In genomic region chr6:143333493-143333892, GRCm38 (mm10) we compare ENCODE assay signal across 26 mouse cellular contexts.
"Had no signal": no experiment of that assay in that cellular context is flagged by ENCODE, and none has a peak within 500 bp of the region (broad histone marks: within the 10 kb centered on the region; RNA-seq: fewer than 3 reads in every experiment).

No protein-coding gene starts in this region.

- H3K4me3 ChIP-seq: heart, embryonic 13.5 days; heart, embryonic 15.5 days; hindbrain, embryonic 12.5 days; intestine, embryonic 15.5 days; layer of hippocampus, adult 2 months; left cerebral cortex, adult 2 months; limb, embryonic 10.5 days; limb, embryonic 12.5 days; liver, embryonic 13.5 days had no signal

- H3K27ac ChIP-seq: heart, embryonic 13.5 days; heart, embryonic 15.5 days; hindbrain, embryonic 12.5 days; hindbrain, embryonic 14.5 days; intestine, embryonic 15.5 days; layer of hippocampus, adult 2 months; left cerebral cortex, adult 2 months; limb, embryonic 10.5 days; limb, embryonic 12.5 days; liver, embryonic 13.5 days had no signal

- H3K9me3 ChIP-seq: heart, embryonic 15.5 days; hindbrain, embryonic 12.5 days; intestine, embryonic 15.5 days; limb, embryonic 10.5 days; liver, embryonic 13.5 days had no signal

- DNase-seq: gastrocnemius, postnatal 14 days; gastrocnemius, postnatal 36 days; heart, adult 18-20 months; heart, postnatal 14 days; heart, postnatal 36 days; kidney, adult 18-20 months; kidney, adult 8-10 months; kidney, postnatal 10 days; kidney, postnatal 25 days; kidney, postnatal 4 days; liver; liver, embryonic 13.5 days had no signal

- H3K4me2 ChIP-seq: heart, embryonic 11.5 days; heart, embryonic 13.5 days; heart, embryonic 15.5 days; hindbrain, embryonic 12.5 days; hindbrain, embryonic 14.5 days; intestine, embryonic 15.5 days; limb, embryonic 12.5 days; liver, embryonic 11.5 days; liver, embryonic 13.5 days had no signal

- H3K9ac ChIP-seq: heart, embryonic 13.5 days; heart, embryonic 15.5 days; hindbrain, embryonic 12.5 days; hindbrain, embryonic 14.5 days; intestine, embryonic 15.5 days; limb, embryonic 12.5 days; liver, embryonic 13.5 days had no signal

- H3K4me1 ChIP-seq: heart, embryonic 13.5 days; heart, embryonic 15.5 days; hindbrain, embryonic 12.5 days; intestine, embryonic 15.5 days; limb, embryonic 10.5 days; limb, embryonic 12.5 days; liver, embryonic 13.5 days had no signal

- H3K36me3 ChIP-seq: heart, embryonic 13.5 days; heart, embryonic 15.5 days; hindbrain, embryonic 12.5 days; intestine, embryonic 15.5 days; limb, embryonic 10.5 days; limb, embryonic 12.5 days; liver, embryonic 13.5 days had no signal

- H3K27me3 ChIP-seq: heart, embryonic 13.5 days; heart, embryonic 15.5 days; hindbrain, embryonic 12.5 days; intestine, embryonic 15.5 days; limb, embryonic 12.5 days; liver, embryonic 13.5 days had no signal

- ATAC-seq: hindbrain, embryonic 16.5 days; inflammation-experienced regulatory T-cells, adult 6 months; intestine, embryonic 15.5 days; intestine, postnatal 0 days had no signal
